Mouse (Mus musculus) intestine, embryonic 16.5 days (tissue): ENCODE data around the gene Ppp2r1b. TPM values are rescaled to one million over a fixed set of nuclear protein-coding genes. Genes with fewer than 3 reads are reported as not detected.
"Not testable (repeated sequence)": the region's sequence is repeated elsewhere in the genome, so short reads cannot be mapped to it uniquely, and the experiment has no call there.

Source experiments
- ATAC-seq: fragments of 200-750 bp; cut with Nextera tagmentation; 2 replicates; pipeline ENCODE4 v1.8.0; 2017; ENCODE audit warnings: moderate TSS enrichment, moderate library complexity
- H3K27ac ChIP-seq: fragments of 300-500 bp; sonication (generic); 2 replicates; pipeline ENCODE4 v1.5.1; 2014; ENCODE audit warnings: mild to moderate bottlenecking, low read length
- H3K27me3 ChIP-seq: fragments of 300-500 bp; sonication (generic); replicated peaks from 2 replicates; pipeline ENCODE4 v1.6.1; 2014; ENCODE audit warnings: low read length, control low read depth, mixed read lengths; ENCODE audit not compliant: control insufficient read depth, insufficient read depth
- H3K36me3 ChIP-seq: fragments of 300-500 bp; sonication (generic); 2 replicates; pipeline ENCODE4 v1.6.1; 2014; ENCODE audit warnings: low read length, control low read depth; ENCODE audit not compliant: control insufficient read depth, insufficient read depth
- H3K4me1 ChIP-seq: fragments of 300-500 bp; sonication (generic); 2 replicates; pipeline ENCODE4 v1.6.1; 2014; ENCODE audit warnings: low read length, control low read depth, mixed read lengths; ENCODE audit not compliant: control insufficient read depth, insufficient read depth
- H3K4me2 ChIP-seq: fragments of 300-500 bp; sonication (generic); 2 replicates; pipeline ENCODE4 v1.6.1; 2014; ENCODE audit warnings: low read depth, low read length, control low read depth
- H3K4me3 ChIP-seq: fragments of 300-500 bp; sonication (generic); 2 replicates; pipeline ENCODE4 v1.5.1; 2014; ENCODE audit warnings: mild to moderate bottlenecking, low read length
- H3K9ac ChIP-seq: fragments of 300-500 bp; sonication (generic); 2 replicates; pipeline ENCODE4 v1.6.1; 2014; ENCODE audit warnings: low read depth, low read length
- H3K9me3 ChIP-seq: fragments of 300-500 bp; sonication (generic); 2 replicates; pipeline ENCODE4 v1.6.1; 2016; ENCODE audit warnings: low read length, control low read depth; ENCODE audit not compliant: control insufficient read depth
- WGBS: fragments of 180-500 bp; shearing (Covaris S2); extraction: QIAGEN DNeasy Blood & Tissue Kit; methylation state at CpG from one replicate; pipeline ENCODE4 v1.1.7; 2014; 5-methylcytosine and 5-hydroxymethylcytosine counted together
- polyA plus RNA-seq: library from polyadenylated mRNA; unstranded; fragments of >200 nt; fragmentation: Nextera tagmentation; extraction: Ambion mirVana; gene quantifications from 2 replicates; pipeline ENCODE4 v1.2.1, GENCODE M21; 2015

The Ppp2r1b gene
- polyA plus RNA-seq, 1 experiment from 2014 or later: 63.9 TPM

GRCm38 (mm10) chr9:50832162-50832561, 12.9 kb upstream of the Ppp2r1b start:
- no peaks in the 10 kb centered on the region for H3K27me3 ChIP-seq
- H3K9me3 ChIP-seq: no peaks in the 10 kb centered on the region
- H3K36me3 ChIP-seq: peaks cover 5% of the 10 kb centered on the region; the same call in 1 of the 2 replicates
- no peak overlapping the region for H3K27ac ChIP-seq
- no peak for ATAC-seq
- no peak overlapping the region for H3K4me3 ChIP-seq
- H3K4me1 ChIP-seq: no peaks in the 10 kb centered on the region
- H3K4me2 ChIP-seq: no peak overlapping the region
- WGBS: 99% methylated on average over 4 of the region's 4 CpGs
- H3K9ac ChIP-seq: no peak overlapping the region

- H3K27ac ChIP-seq, H3K4me2 ChIP-seq, ATAC-seq, H3K4me1 ChIP-seq, H3K9me3 ChIP-seq, H3K36me3 ChIP-seq, H3K4me3 ChIP-seq, H3K27me3 ChIP-seq, H3K9ac ChIP-seq: not testable (repeated sequence)
- WGBS: 73% methylated on average over 2 of the region's 2 CpGs
Measured at GRCm38 (mm10) chr9:50832582-50832981, 12.5 kb upstream of the Ppp2r1b start.

GRCm38 (mm10) chr9:50833786-50834185, 11.3 kb upstream of the Ppp2r1b start:
- ATAC-seq: no peak
- no peaks in the 10 kb centered on the region for H3K4me1 ChIP-seq
- 0 out of 2 replicates have a peak, but pooled peaks cover 5% of the 10 kb centered on the region for H3K36me3 ChIP-seq
- no peak overlapping the region for H3K4me3 ChIP-seq
- H3K4me2 ChIP-seq: no peak overlapping the region
- no peaks in the 10 kb centered on the region for H3K27me3 ChIP-seq
- H3K9ac ChIP-seq: no peak overlapping the region
- H3K27ac ChIP-seq: no peak overlapping the region
- H3K9me3 ChIP-seq: no peaks in the 10 kb centered on the region
- 77% methylated on average over 8 of the region's 8 CpGs for WGBS

- Histone ChIP-seq H3K4me2 (no peak overlapping the region), H3K9ac (no peak overlapping the region), H3K9me3 (no peaks in the 10 kb centered on the region), H3K4me3 (no peak overlapping the region), H3K36me3 (0 out of 2 replicates have a peak, but pooled peaks cover 5% of the 10 kb centered on the region), H3K27me3 (no peaks in the 10 kb centered on the region), H3K27ac (no peak overlapping the region), H3K4me1 (no peaks in the 10 kb centered on the region)
- 85% methylated on average over 10 of the region's 10 CpGs for WGBS
- ATAC-seq: no peak
Measured at GRCm38 (mm10) chr9:50835068-50835705, 9.9 kb upstream of the Ppp2r1b start.

DNA sequence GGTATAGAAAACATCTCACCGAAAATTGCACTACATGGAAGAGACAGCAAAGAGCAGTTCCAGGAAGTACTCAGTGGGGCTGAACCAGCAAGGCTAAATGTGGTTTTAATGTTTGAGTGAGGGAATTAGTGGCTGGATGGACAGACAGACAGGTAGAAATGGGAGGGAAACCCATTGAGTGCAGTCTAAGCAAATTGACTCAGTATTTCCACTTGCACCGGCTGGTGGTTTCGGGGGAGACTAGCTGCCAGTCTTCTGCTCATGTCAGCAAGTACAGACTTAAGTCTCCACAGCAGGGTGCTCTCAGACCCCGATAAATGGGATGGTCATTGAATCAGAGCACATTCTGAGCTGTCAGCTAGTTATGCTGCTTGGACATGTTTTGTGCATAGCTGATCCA, 9.0 kb upstream of the Ppp2r1b start:
- ATAC-seq: no peak
- H3K4me2 ChIP-seq: no peak overlapping the region
- H3K27me3 ChIP-seq: no peaks in the 10 kb centered on the region
- no peak overlapping the region for H3K4me3 ChIP-seq
- 95% methylated on average over 4 of the region's 4 CpGs for WGBS
- H3K9ac ChIP-seq: no peak overlapping the region
- no peak overlapping the region for H3K27ac ChIP-seq
- no peaks in the 10 kb centered on the region for H3K9me3 ChIP-seq
- H3K36me3 ChIP-seq: 0 out of 2 replicates have a peak, but pooled peaks cover 3% of the 10 kb centered on the region
- no peaks in the 10 kb centered on the region for H3K4me1 ChIP-seq

GRCm38 (mm10) chr9:50841079-50841789, 3.9 kb upstream of the Ppp2r1b start:
- no peaks in the 10 kb centered on the region for H3K27me3 ChIP-seq
- no peak for ATAC-seq
- 79% methylated on average over 13 of the region's 13 CpGs for WGBS
- no peak overlapping the region for H3K4me3 ChIP-seq
- no peak overlapping the region for H3K27ac ChIP-seq
- 0 out of 2 replicates have a peak, but pooled peaks cover 3% of the 10 kb centered on the region for H3K36me3 ChIP-seq
- H3K9ac ChIP-seq: no peak overlapping the region
- no peaks in the 10 kb centered on the region for H3K4me1 ChIP-seq
- H3K9me3 ChIP-seq: no peaks in the 10 kb centered on the region
- no peak overlapping the region for H3K4me2 ChIP-seq

DNA sequence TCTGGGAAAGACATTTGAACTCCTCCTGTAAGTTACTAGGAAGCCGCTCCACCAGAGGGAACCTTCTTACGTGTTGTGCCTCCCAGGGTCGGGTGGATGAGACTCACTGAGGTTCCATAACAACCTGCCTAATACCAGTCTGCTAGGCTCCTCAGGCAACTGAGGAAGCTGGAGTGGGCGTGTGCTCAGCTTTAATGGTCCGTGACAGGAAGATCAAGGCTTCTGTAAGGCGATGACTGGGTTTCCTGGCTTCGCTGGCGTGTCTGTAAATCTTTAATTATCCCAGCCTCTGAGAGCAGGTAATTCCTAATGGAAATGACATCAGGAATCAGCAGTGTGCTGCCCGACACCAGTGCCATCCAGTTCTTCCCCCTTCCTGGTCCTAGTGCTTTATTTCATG, 446 bp downstream of the Ppp2r1b start:
- H3K27me3 ChIP-seq: no peaks in the 10 kb centered on the region
- WGBS: 60% methylated on average over 9 of the region's 9 CpGs
- H3K27ac ChIP-seq: no peak overlapping the region; the same call in 1 of the 2 replicates
- no peak overlapping the region for H3K9ac ChIP-seq
- H3K4me2 ChIP-seq: no peak overlapping the region
- no peaks in the 10 kb centered on the region for H3K9me3 ChIP-seq
- no peaks in the 10 kb centered on the region for H3K36me3 ChIP-seq
- no peak overlapping the region for H3K4me3 ChIP-seq
- H3K4me1 ChIP-seq: peaks cover 7% of the 10 kb centered on the region
- ATAC-seq: no peak

GRCm38 (mm10) chr9:50847133-50847532, 2.0 kb downstream of the Ppp2r1b start:
- Histone ChIP-seq H3K4me2 (no peak overlapping the region), H3K27ac (peak overlapping the region; percentile 76), H3K9ac (no peak overlapping the region), H3K4me1 (peaks cover 13% of the 10 kb centered on the region), H3K27me3 (no peaks in the 10 kb centered on the region), H3K4me3 (no peak overlapping the region), H3K36me3 (no peaks in the 10 kb centered on the region), H3K9me3 (no peaks in the 10 kb centered on the region)
- WGBS: 81% methylated on average over 6 of the region's 6 CpGs
- ATAC-seq: no peak

- no peaks in the 10 kb centered on the region for H3K27me3 ChIP-seq
- peaks cover 13% of the 10 kb centered on the region for H3K4me1 ChIP-seq
- peak; percentile 45 for ATAC-seq
- peak overlapping the region; percentile 46 for H3K4me2 ChIP-seq
- peak overlapping the region; percentile 76 for H3K27ac ChIP-seq
- no peaks in the 10 kb centered on the region for H3K36me3 ChIP-seq
- WGBS: 40% methylated on average over 12 of the region's 12 CpGs
- peak overlapping the region; percentile 28 for H3K4me3 ChIP-seq
- no peaks in the 10 kb centered on the region for H3K9me3 ChIP-seq
- peak overlapping the region; percentile 36; the same call in 1 of the 2 replicates for H3K9ac ChIP-seq
Measured at GRCm38 (mm10) chr9:50847606-50848368, 2.7 kb downstream of the Ppp2r1b start.
